Mouse (Mus musculus) lung, adult 2 months (tissue): ENCODE results near the gene Nubp1.

Source experiments
- CTCF ChIP-seq: fragments of 200-500 bp; IDR thresholded peaks from 2 replicates; pipeline ENCODE4 v1.5.1; 2011; ENCODE audit warnings: mild to moderate bottlenecking, low read length, control low read depth; ENCODE audit not compliant: insufficient read depth
- POLR2A ChIP-seq: fragments of 200-500 bp; IDR thresholded peaks from 2 replicates; pipeline ENCODE4 v1.6.1; 2011; ENCODE audit warnings: low read depth, mild to moderate bottlenecking, control low read depth, low read length, borderline replicate concordance; ENCODE audit errors: extremely low read depth

GRCm38 (mm10) chr16:10468201-10468600, 56.5 kb downstream of the Nubp1 start:
- TF ChIP-seq CTCF (no peak), POLR2A (no peak)
